Mouse (Mus musculus) lung, postnatal 0 days (tissue): ENCODE measurements at regions not wholly inside any gene's neighbourhood (a gene's known extent, or its start where the extent isn't known, plus 50 kb on each side); places are given as distances from the start of the nearest gene placed in this dataset.

Experiments used
- ATAC-seq: fragments of 200-750 bp; cut with Nextera tagmentation; 2 replicates; pipeline ENCODE4 v1.8.0; 2017; ENCODE audit warnings: moderate library complexity
- DNase-seq: peaks from one replicate; pipeline ENCODE4 v3.0.0-alpha.2; 2016; ENCODE audit warnings: low spot score
- H3K27ac ChIP-seq: fragments of 300-500 bp; sonication (generic); 2 replicates; pipeline ENCODE4 v1.5.1; 2014; ENCODE audit warnings: antibody characterized with exemption, mild to moderate bottlenecking, low read length, mixed read lengths
- H3K27me3 ChIP-seq: fragments of 300-500 bp; sonication (generic); replicated peaks from 2 replicates; pipeline ENCODE4 v1.6.1; 2014; ENCODE audit warnings: low read length, mixed read lengths; ENCODE audit not compliant: insufficient read depth
- H3K36me3 ChIP-seq: fragments of 300-500 bp; sonication (generic); 2 replicates; pipeline ENCODE4 v1.6.1; 2014; ENCODE audit warnings: low read length, mixed read lengths; ENCODE audit not compliant: insufficient read depth
- H3K4me1 ChIP-seq: fragments of 300-500 bp; sonication (generic); 2 replicates; pipeline ENCODE4 v1.6.1; 2014; ENCODE audit warnings: antibody characterized with exemption, low read depth, low read length, mixed read lengths; ENCODE audit not compliant: insufficient read depth
- H3K4me2 ChIP-seq: fragments of 300-500 bp; sonication (generic); replicated peaks from 2 replicates; pipeline ENCODE4 v1.6.1; 2014; ENCODE audit warnings: low read depth, mild to moderate bottlenecking, low read length, moderate library complexity, mixed read lengths
- H3K4me3 ChIP-seq: fragments of 300-500 bp; sonication (generic); 2 replicates; pipeline ENCODE4 v1.5.1; 2014; ENCODE audit warnings: low read depth, low read length
- H3K9ac ChIP-seq: fragments of 300-500 bp; sonication (generic); replicated peaks from 2 replicates; pipeline ENCODE4 v1.6.1; 2014; ENCODE audit warnings: low read depth, mild to moderate bottlenecking
- H3K9me3 ChIP-seq: fragments of 300-500 bp; sonication (generic); 2 replicates; pipeline ENCODE4 v1.6.1; 2016; ENCODE audit warnings: low read length, mixed read lengths
- CTCF ChIP-seq: IDR thresholded peaks from 2 replicates; pipeline ENCODE4 v1.5.1; 2016; ENCODE audit warnings: antibody characterized with exemption, mild to moderate bottlenecking
- EP300 ChIP-seq: IDR thresholded peaks from 2 replicates; pipeline ENCODE4 v1.6.1; 2016; ENCODE audit warnings: antibody characterized with exemption, mild to moderate bottlenecking, control low read depth
- WGBS: fragments of 180-500 bp; shearing (Covaris S2); extraction: QIAGEN DNeasy Blood & Tissue Kit; methylation state at CpG from one replicate; pipeline ENCODE4 v1.1.7; 2014; 5-methylcytosine and 5-hydroxymethylcytosine counted together

DNA sequence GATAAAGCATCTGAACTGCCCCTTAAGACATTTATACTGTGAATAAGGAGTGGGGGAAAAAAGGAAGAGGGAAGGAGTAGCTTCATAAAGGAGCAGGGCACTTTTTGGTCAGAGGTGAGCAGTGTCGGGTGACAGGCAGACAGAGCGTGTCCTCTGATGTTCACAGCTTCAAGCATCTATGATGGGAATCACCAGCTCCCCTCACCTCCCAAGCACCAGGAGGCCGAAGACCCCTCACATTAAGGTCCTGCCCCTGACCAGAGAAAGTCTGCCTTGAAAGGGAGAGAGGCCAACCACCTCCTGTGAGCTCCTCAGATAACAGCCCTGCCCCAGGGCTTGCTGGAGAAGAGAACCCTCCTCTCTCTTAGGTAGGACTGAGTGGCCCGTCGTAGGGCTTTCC lies 320.6 kb downstream of the Cd83 start:
- H3K4me3 ChIP-seq = no peak overlapping the region
- H3K4me2 ChIP-seq = no peak overlapping the region
- DNase-seq (no peak), ATAC-seq (no peak)
- H3K27me3 ChIP-seq = no peaks in the 10 kb centered on the region
- no peak overlapping the region for H3K27ac ChIP-seq
- no peaks in the 10 kb centered on the region for H3K4me1 ChIP-seq
- no peaks in the 10 kb centered on the region for H3K36me3 ChIP-seq
- no peaks in the 10 kb centered on the region for H3K9me3 ChIP-seq
- no peak overlapping the region for H3K9ac ChIP-seq
- no peak for TF ChIP-seq EP300
- no peak for TF ChIP-seq CTCF
- WGBS = 48% methylated on average over 5 of the region's 5 CpGs

DNA sequence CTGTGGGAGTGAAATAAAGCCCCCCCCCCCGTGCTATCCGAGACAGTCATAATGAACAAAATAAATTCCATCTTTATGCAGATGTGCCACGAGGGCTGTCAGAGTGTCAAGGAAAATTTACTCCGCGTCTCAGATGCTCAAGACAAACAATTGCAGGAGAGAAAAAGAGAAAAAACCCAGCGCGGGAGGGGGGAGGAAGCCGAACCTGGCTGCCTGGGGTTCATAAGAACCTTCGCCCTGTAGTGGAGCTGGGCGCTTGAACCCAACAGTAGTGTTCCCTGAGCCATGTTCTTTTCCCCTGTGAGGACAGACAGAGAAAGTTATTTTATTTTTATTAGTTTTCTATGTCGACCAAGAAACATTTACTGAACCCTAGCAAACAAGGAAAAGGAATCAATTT lies 324.1 kb downstream of the Cd83 start:
- no peak overlapping the region for H3K4me2 ChIP-seq
- WGBS = 82% methylated on average over 11 of the region's 11 CpGs
- ATAC-seq = no peak
- no peaks in the 10 kb centered on the region for H3K36me3 ChIP-seq
- TF ChIP-seq CTCF (no peak), EP300 (no peak)
- no peak overlapping the region for H3K4me3 ChIP-seq
- H3K4me1 ChIP-seq = no peaks in the 10 kb centered on the region
- no peak overlapping the region for H3K9ac ChIP-seq
- no peak for DNase-seq
- no peaks in the 10 kb centered on the region for H3K27me3 ChIP-seq
- no peaks in the 10 kb centered on the region for H3K9me3 ChIP-seq
- H3K27ac ChIP-seq = no peak overlapping the region

DNA sequence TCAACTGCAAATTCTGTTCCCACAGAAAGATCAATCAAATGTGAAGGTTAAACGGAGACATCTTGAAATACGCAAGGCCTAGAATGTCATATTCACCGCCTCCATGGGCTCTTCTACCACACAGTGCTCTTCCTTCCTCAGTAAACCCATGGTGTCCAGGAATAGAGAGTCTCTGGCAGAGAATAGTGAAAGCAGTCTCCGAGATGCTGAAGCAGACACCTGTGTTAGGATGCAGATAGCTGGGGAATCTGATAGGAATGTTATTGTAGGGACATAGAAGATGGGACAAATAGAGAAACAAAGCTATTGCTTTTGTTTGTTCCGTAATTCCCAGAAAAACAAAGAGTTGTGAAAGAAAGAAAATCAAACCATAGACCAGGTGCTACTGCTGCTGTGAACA lies 328.5 kb downstream of the Cd83 start:
- Histone ChIP-seq H3K4me2 (no peak overlapping the region), H3K36me3 (no peaks in the 10 kb centered on the region), H3K27me3 (no peaks in the 10 kb centered on the region), H3K4me3 (no peak overlapping the region), H3K4me1 (no peaks in the 10 kb centered on the region), H3K9ac (no peak overlapping the region), H3K27ac (no peak overlapping the region), H3K9me3 (no peaks in the 10 kb centered on the region)
- TF ChIP-seq EP300 = no peak
- no peak for TF ChIP-seq CTCF
- no peak for ATAC-seq
- DNase-seq = no peak
- 87% methylated on average over 5 of the region's 5 CpGs for WGBS

DNA sequence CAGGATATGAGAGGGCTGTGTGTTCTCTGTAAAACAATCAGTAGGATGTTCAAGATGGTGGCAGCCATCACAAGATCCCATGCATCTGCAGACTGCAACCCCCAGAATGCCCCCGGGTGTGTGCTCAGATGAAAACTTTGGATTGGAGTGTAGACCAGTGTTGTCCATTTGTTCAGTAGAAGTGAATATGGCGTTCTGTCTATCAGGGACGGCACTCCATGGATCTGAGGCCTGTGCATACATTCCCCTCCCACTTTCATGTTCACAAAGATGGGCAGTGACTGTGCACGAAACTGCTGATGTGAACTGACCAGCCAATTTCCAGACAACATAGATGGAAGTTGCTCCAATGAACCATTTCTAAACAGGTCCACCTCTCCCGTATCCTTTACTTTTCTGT lies 330.3 kb downstream of the Cd83 start:
- Histone ChIP-seq H3K4me3 (no peak overlapping the region), H3K9me3 (no peaks in the 10 kb centered on the region), H3K4me1 (no peaks in the 10 kb centered on the region), H3K9ac (no peak overlapping the region), H3K36me3 (no peaks in the 10 kb centered on the region), H3K4me2 (no peak overlapping the region), H3K27ac (no peak overlapping the region), H3K27me3 (no peaks in the 10 kb centered on the region)
- no peak for TF ChIP-seq CTCF
- no peak for TF ChIP-seq EP300
- DNase-seq (no peak), ATAC-seq (no peak)
- WGBS = 93% methylated on average over 5 of the region's 5 CpGs

DNA sequence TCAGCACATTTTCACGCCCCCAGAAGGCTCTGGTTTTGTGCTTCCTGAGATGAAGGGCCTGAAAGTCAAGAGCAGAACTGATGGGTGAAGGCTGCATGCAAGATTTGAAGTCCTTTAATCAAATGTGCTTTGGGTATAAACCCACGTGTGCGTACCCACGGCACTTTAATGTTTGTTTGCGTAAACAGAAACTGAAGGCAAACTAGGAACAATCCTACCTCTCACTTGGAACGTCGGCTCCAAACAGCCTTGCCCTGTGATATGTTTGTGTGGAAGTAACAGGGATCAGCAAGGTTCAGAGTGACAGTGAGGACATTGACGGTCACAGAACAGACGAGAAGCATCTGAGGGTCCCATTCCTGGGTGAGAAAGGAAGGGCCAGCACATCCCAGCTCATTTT lies 333.3 kb downstream of the Cd83 start:
- no peak overlapping the region for H3K4me2 ChIP-seq
- no peaks in the 10 kb centered on the region for H3K36me3 ChIP-seq
- no peaks in the 10 kb centered on the region for H3K9me3 ChIP-seq
- no peak overlapping the region for H3K27ac ChIP-seq
- no peaks in the 10 kb centered on the region for H3K27me3 ChIP-seq
- WGBS = 63% methylated on average over 9 of the region's 9 CpGs
- ATAC-seq = no peak
- TF ChIP-seq CTCF (no peak), EP300 (no peak)
- DNase-seq = no peak
- H3K9ac ChIP-seq = no peak overlapping the region
- no peak overlapping the region for H3K4me3 ChIP-seq
- no peaks in the 10 kb centered on the region for H3K4me1 ChIP-seq

DNA sequence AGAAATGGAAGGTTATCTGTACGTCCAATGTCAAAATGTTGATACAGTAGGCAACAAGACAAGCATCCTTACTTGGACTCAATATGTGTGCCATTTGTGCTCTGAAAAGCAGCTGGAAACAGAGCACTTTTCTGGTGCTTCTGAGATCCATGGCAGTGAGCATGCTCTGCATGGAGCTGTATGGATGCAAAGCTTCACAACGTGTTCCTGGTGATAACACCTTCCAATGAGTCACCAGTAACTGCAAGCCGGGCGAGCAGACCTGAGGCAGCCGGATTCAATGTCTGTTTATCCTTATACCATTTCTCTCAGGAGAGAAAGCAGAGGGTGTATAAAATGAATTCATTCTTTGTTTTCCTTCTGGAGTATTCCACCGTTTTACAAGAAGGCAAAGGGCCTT lies 334.3 kb downstream of the Cd83 start:
- no peak overlapping the region for H3K4me2 ChIP-seq
- no peaks in the 10 kb centered on the region for H3K36me3 ChIP-seq
- no peak overlapping the region for H3K27ac ChIP-seq
- TF ChIP-seq CTCF (no peak), EP300 (no peak)
- H3K9ac ChIP-seq = no peak overlapping the region
- no peak for ATAC-seq
- H3K4me3 ChIP-seq = no peak overlapping the region
- no peaks in the 10 kb centered on the region for H3K4me1 ChIP-seq
- 89% methylated on average over 6 of the region's 6 CpGs for WGBS
- H3K9me3 ChIP-seq = no peaks in the 10 kb centered on the region
- no peaks in the 10 kb centered on the region for H3K27me3 ChIP-seq
- no peak for DNase-seq

DNA sequence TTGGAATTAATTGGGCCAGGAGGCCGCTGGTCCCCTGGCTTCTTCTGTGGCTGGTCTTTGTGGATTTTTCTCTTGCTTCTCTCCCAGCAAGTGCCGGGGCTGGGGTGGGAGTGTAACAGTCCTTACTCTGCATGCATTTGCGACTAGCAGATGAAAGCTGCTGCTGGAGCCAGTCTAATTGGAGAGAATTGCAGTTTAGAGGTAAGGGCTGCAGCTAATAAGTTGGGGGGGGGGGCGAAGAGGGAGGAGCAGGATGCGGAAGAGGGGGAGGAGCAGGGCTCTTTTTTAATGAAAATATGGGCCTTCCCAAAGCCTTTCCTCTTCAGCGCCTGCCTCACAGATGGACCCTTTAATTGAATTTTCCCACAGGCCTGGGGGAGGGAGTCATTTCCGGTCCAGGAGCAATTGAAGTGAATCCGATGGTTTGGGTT lies 336.7 kb downstream of the Cd83 start:
- H3K9me3 ChIP-seq = no peaks in the 10 kb centered on the region
- H3K4me2 ChIP-seq = no peak overlapping the region
- no peaks in the 10 kb centered on the region for H3K36me3 ChIP-seq
- DNase-seq (no peak), ATAC-seq (no peak)
- WGBS = 66% methylated on average over 7 of the region's 8 CpGs
- H3K27me3 ChIP-seq = no peaks in the 10 kb centered on the region
- TF ChIP-seq CTCF (no peak), EP300 (no peak)
- H3K4me3 ChIP-seq = no peak overlapping the region
- no peak overlapping the region for H3K9ac ChIP-seq
- no peak overlapping the region for H3K27ac ChIP-seq
- H3K4me1 ChIP-seq = no peaks in the 10 kb centered on the region
